Mouse (Mus musculus): ENCODE data around the gene Polr3e.
A peak's percentile ranks its signal among the peaks of the same experiment; 100 is the strongest.
"Not testable (repeated sequence)": the region's sequence is repeated elsewhere in the genome, so short reads cannot be mapped to it uniquely, and the experiment has no call there.

The Polr3e gene

GRCm38 (mm10) chr7:120911268-120911667 is 6.3 kb upstream of the Polr3e start:
- peak; percentile 27 for DNase-seq (ENCODE audit: low read depth, low spot score)

- DNase-seq (ENCODE audit: low read depth, low spot score), result no peak
These were observed 4.2 kb upstream of the Polr3e start for GRCm38 (mm10) chr7:120913332-120913731.

- DNase-seq (ENCODE audit: low read depth, low spot score), result peak; percentile 42
These were observed 1.2 kb upstream of the Polr3e start for GRCm38 (mm10) chr7:120916262-120916875.

- DNase-seq (ENCODE audit: low read depth, low spot score), result no peak
These were observed 309 bp upstream of the Polr3e start for GRCm38 (mm10) chr7:120917279-120917591.

GRCm38 (mm10) chr7:120918526-120918962 is 1.0 kb downstream of the Polr3e start:
- DNase-seq (ENCODE audit: low read depth, low spot score), result peak; percentile 81

GRCm38 (mm10) chr7:120933110-120933509 is 15.6 kb downstream of the Polr3e start:
- no peak for DNase-seq (ENCODE audit: low read depth, low spot score)

GRCm38 (mm10) chr7:120933680-120934195 is 16.2 kb downstream of the Polr3e start:
- DNase-seq (ENCODE audit: low read depth, low spot score), result no peak

GRCm38 (mm10) chr7:120934716-120935115 is 17.2 kb downstream of the Polr3e start:
- DNase-seq (ENCODE audit: low read depth, low spot score), result peak; percentile 78

- no peak for DNase-seq (ENCODE audit: low read depth, low spot score)
These were observed 19.0 kb downstream of the Polr3e start for GRCm38 (mm10) chr7:120936522-120936921.

GRCm38 (mm10) chr7:120938206-120938605 is 20.7 kb downstream of the Polr3e start:
- DNase-seq (ENCODE audit: low read depth, low spot score), result no peak

- DNase-seq (ENCODE audit: low read depth, low spot score), result no peak
These were observed 22.8 kb downstream of the Polr3e start for GRCm38 (mm10) chr7:120940343-120940742.

- DNase-seq (ENCODE audit: low read depth, low spot score), result no peak
These were observed 23.7 kb downstream of the Polr3e start for GRCm38 (mm10) chr7:120941214-120941613.

- DNase-seq (ENCODE audit: low read depth, low spot score), result no peak
These were observed 25.0 kb downstream of the Polr3e start for GRCm38 (mm10) chr7:120942506-120942905.

GRCm38 (mm10) chr7:120943936-120944509 is 26.5 kb downstream of the Polr3e start:
- DNase-seq (ENCODE audit: low read depth, low spot score), result no peak

GRCm38 (mm10) chr7:120953591-120953990 is 36.0 kb downstream of the Polr3e start:
- not testable (repeated sequence) for DNase-seq (ENCODE audit: low read depth, low spot score)

GRCm38 (mm10) chr7:120960116-120960515 is 42.6 kb downstream of the Polr3e start:
- DNase-seq (ENCODE audit: low read depth, low spot score), result no peak

GRCm38 (mm10) chr7:120960601-120961000 is 43.1 kb downstream of the Polr3e start:
- DNase-seq (ENCODE audit: low read depth, low spot score), result no peak

GRCm38 (mm10) chr7:120961893-120962292 is 44.3 kb downstream of the Polr3e start:
- DNase-seq (ENCODE audit: low read depth, low spot score), result no peak

GRCm38 (mm10) chr7:120963126-120963525 is 45.6 kb downstream of the Polr3e start:
- DNase-seq (ENCODE audit: low read depth, low spot score), result no peak

- DNase-seq (ENCODE audit: low read depth, low spot score), result no peak
These were observed 51.7 kb downstream of the Polr3e start for GRCm38 (mm10) chr7:120969221-120969620.

- DNase-seq (ENCODE audit: low read depth, low spot score), result no peak
These were observed 52.6 kb downstream of the Polr3e start for GRCm38 (mm10) chr7:120970112-120970511.

- not testable (repeated sequence) for DNase-seq (ENCODE audit: low read depth, low spot score)
These were observed 54.9 kb downstream of the Polr3e start for GRCm38 (mm10) chr7:120972471-120972870.

GRCm38 (mm10) chr7:120974001-120974400 is 56.5 kb downstream of the Polr3e start:
- no peak for DNase-seq (ENCODE audit: low read depth, low spot score)

All from R1 (cell line).